Mouse (Mus musculus) forebrain, embryonic 11.5 days (tissue): ENCODE data around the gene Hesx1. TPM values are rescaled to one million over a fixed set of nuclear protein-coding genes. Genes with fewer than 3 reads are reported as not detected.

Experiments
- ATAC-seq: fragments of 200-750 bp; cut with Nextera tagmentation; replicated peaks from 2 replicates; pipeline ENCODE4 v1.8.0; 2017; ENCODE audit warnings: moderate TSS enrichment; ENCODE audit not compliant: low FRiP score
- DNase-seq: peaks from one replicate; pipeline ENCODE4 v3.0.0-alpha.2; 2017; ENCODE audit warnings: low spot score
- H3K27ac ChIP-seq: fragments of 300-500 bp; sonication (generic); 2 replicates; pipeline ENCODE4 v1.5.1; 2014; ENCODE audit warnings: low read depth, low read length
- H3K27me3 ChIP-seq: fragments of 300-500 bp; sonication (generic); 2 replicates; pipeline ENCODE4 v1.6.1; 2014; ENCODE audit warnings: mild to moderate bottlenecking, low read length, mixed read lengths; ENCODE audit not compliant: control insufficient read depth, insufficient read depth
- H3K36me3 ChIP-seq: fragments of 300-500 bp; sonication (generic); 2 replicates; pipeline ENCODE4 v1.6.1; 2014; ENCODE audit warnings: mild to moderate bottlenecking, low read length, moderate library complexity, mixed read lengths; ENCODE audit not compliant: control insufficient read depth, insufficient read depth
- H3K4me1 ChIP-seq: fragments of 300-500 bp; sonication (generic); replicated peaks from 2 replicates; pipeline ENCODE4 v1.6.1; 2014; ENCODE audit warnings: low read length, mixed read lengths; ENCODE audit not compliant: control insufficient read depth, insufficient read depth
- H3K4me2 ChIP-seq: fragments of 300-500 bp; sonication (generic); 2 replicates; pipeline ENCODE4 v1.6.1; 2014; ENCODE audit warnings: low read depth, mild to moderate bottlenecking, low read length, moderate library complexity, mixed read lengths; ENCODE audit not compliant: severe bottlenecking
- H3K4me3 ChIP-seq: fragments of 300-500 bp; sonication (generic); 2 replicates; pipeline ENCODE4 v1.5.1; 2014; ENCODE audit warnings: low read depth, low read length
- H3K9ac ChIP-seq: fragments of 300-500 bp; sonication (generic); 2 replicates; pipeline ENCODE4 v1.6.1; 2014; ENCODE audit warnings: low read length
- H3K9me3 ChIP-seq: fragments of 300-500 bp; sonication (generic); 2 replicates; pipeline ENCODE4 v1.6.1; 2016; ENCODE audit warnings: low read length, mixed read lengths; ENCODE audit not compliant: control insufficient read depth
- WGBS: fragments of 180-500 bp; shearing (Covaris S2); extraction: QIAGEN DNeasy Blood & Tissue Kit; methylation state at CpG from one replicate; pipeline ENCODE4 v1.1.7; 2014; 5-methylcytosine and 5-hydroxymethylcytosine counted together
- polyA plus RNA-seq: library from polyadenylated mRNA; unstranded; fragments of >200 nt; fragmentation: Nextera tagmentation; extraction: Ambion mirVana; gene quantifications from 2 replicates; pipeline ENCODE4 v1.2.1, GENCODE M21; 2014

Gene Hesx1
- polyA plus RNA-seq, 1 experiment from 2014 or later = 0.52 TPM

- ATAC-seq = no peak
- Histone ChIP-seq H3K27me3 (peaks cover 2% of the 10 kb centered on the region; the same call in 1 of the 2 replicates), H3K4me1 (0 out of 2 replicates have a peak, but pooled peaks cover 4% of the 10 kb centered on the region), H3K4me2 (no peak overlapping the region), H3K36me3 (no peaks in the 10 kb centered on the region), H3K9me3 (no peaks in the 10 kb centered on the region), H3K27ac (no peak overlapping the region), H3K9ac (no peak overlapping the region), H3K4me3 (no peak overlapping the region)
- WGBS = 85% methylated on average over 3 of the region's 3 CpGs
- no peak for DNase-seq
Observed at GRCm38 (mm10) chr14:26993427-26993826, 789 bp upstream of the Hesx1 start.

DNA sequence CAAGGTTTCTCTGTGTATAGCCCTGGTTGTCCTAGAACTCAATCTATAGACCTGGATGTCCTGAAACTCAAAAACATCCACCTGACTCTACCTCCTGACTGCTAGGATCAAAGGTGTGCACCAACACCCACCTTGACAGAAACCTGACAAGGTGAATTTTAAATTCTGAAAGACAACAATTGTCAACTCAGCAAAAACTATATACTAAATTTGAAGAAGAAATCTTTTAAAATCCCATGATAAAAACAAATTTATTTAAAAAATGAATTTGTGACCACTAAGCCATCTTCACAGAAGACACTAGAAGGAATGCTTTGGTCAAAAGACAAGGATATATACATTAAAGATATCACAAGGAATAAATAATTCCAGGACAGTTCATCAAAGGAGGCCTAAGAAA is 2.0 kb downstream of the Hesx1 start:
- H3K9ac ChIP-seq = no peak overlapping the region
- H3K4me2 ChIP-seq = no peak overlapping the region
- H3K27me3 ChIP-seq = peaks cover 12% of the 10 kb centered on the region; the same call in 1 of the 2 replicates
- no peak for ATAC-seq
- DNase-seq = no peak
- 0 out of 2 replicates have a peak, but pooled peaks cover 4% of the 10 kb centered on the region for H3K4me1 ChIP-seq
- H3K27ac ChIP-seq = no peak overlapping the region
- no peaks in the 10 kb centered on the region for H3K36me3 ChIP-seq
- no peak overlapping the region for H3K4me3 ChIP-seq
- H3K9me3 ChIP-seq = no peaks in the 10 kb centered on the region

DNA sequence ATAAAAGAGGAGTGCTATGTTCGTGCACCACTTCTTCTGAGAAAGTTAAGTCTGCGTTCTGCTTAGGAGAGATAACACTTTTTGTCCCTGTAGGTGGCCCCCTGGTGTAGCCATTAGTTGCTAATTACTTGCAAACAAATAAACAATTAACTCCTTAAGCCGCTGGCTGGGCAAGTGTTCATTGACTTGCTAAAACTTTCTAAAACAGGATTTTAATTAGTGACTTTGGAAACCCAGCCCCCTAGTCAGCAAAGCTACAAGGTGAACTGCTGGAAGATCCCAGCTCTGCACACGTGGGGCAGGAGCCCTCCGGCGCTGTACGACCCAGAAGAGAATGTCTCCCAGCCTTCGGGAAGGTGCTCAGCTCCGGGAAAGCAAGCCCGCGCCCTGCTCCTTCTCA is 6.2 kb downstream of the Hesx1 start:
- Histone ChIP-seq H3K36me3 (no peaks in the 10 kb centered on the region), H3K27ac (no peak overlapping the region), H3K9ac (no peak overlapping the region), H3K4me3 (no peak overlapping the region), H3K27me3 (peaks cover 21% of the 10 kb centered on the region), H3K4me2 (no peak overlapping the region), H3K4me1 (no peaks in the 10 kb centered on the region), H3K9me3 (no peaks in the 10 kb centered on the region)
- 3% methylated on average over 11 of the region's 11 CpGs for WGBS
- DNase-seq = no peak
- no peak for ATAC-seq

DNA sequence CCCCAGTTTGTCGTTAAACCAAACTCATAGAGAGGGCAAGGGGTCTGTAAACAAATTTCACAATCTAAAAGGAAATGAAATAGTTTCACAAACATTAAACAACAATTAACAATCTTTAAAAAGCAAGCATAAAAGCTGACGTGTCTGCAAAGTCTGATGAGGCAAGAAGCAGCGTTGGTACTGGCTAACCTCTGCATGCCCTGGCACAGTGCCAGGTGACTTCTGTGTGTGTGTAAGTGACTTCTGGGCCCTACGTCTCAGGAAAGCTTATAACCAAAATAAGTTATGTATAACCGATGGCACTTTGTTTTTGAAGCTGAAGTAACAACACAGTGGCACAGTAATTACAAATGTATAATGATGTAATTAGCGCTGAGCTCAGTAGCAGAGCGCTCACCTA is 10.7 kb downstream of the Hesx1 start:
- ATAC-seq (no peak), DNase-seq (no peak)
- 76% methylated on average over 7 of the region's 7 CpGs for WGBS
- no peak overlapping the region for H3K9ac ChIP-seq
- H3K27ac ChIP-seq = no peak overlapping the region
- H3K36me3 ChIP-seq = no peaks in the 10 kb centered on the region
- no peaks in the 10 kb centered on the region for H3K9me3 ChIP-seq
- no peak overlapping the region for H3K4me2 ChIP-seq
- peaks cover 16% of the 10 kb centered on the region for H3K27me3 ChIP-seq
- 0 out of 2 replicates have a peak, but pooled peaks cover 2% of the 10 kb centered on the region for H3K4me1 ChIP-seq
- H3K4me3 ChIP-seq = no peak overlapping the region

- Histone ChIP-seq H3K27ac (no peak overlapping the region), H3K4me2 (no peak overlapping the region), H3K9me3 (no peaks in the 10 kb centered on the region), H3K4me1 (0 out of 2 replicates have a peak, but pooled peaks cover 2% of the 10 kb centered on the region), H3K27me3 (peaks cover 12% of the 10 kb centered on the region), H3K9ac (no peak overlapping the region), H3K4me3 (no peak overlapping the region), H3K36me3 (no peaks in the 10 kb centered on the region)
- WGBS = 7% methylated on average over 6 of the region's 6 CpGs
- DNase-seq (no peak), ATAC-seq (no peak)
Observed at GRCm38 (mm10) chr14:27005937-27006336, 11.7 kb downstream of the Hesx1 start.

DNA sequence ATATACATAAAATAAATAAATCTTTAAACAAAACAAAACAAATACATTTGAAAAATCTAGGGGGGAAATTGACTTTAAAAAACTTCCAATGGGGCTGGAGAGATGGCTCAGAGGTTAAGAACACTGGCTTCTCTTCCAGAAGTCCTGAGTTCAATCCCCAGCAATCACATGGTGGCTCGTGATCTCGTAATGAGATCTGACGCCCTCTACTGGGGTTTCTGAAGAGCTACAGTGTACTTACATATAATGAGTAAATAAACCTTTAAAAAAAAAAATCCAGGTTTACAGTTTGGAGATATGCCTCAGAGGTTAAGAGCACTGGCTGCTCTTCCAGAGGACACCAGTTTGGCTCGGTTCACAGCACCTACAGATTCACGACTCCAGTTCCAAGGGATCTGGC is 17.3 kb downstream of the Hesx1 start:
- ATAC-seq (no peak), DNase-seq (no peak)

GRCm38 (mm10) chr14:27013658-27014057 is 19.4 kb downstream of the Hesx1 start:
- no peaks in the 10 kb centered on the region for H3K4me1 ChIP-seq
- no peak overlapping the region for H3K4me2 ChIP-seq
- 88% methylated on average over 4 of the region's 4 CpGs for WGBS
- H3K27me3 ChIP-seq = no peaks in the 10 kb centered on the region; the same call in 1 of the 2 replicates
- no peak overlapping the region for H3K27ac ChIP-seq
- H3K9ac ChIP-seq = no peak overlapping the region
- H3K9me3 ChIP-seq = no peaks in the 10 kb centered on the region
- DNase-seq (no peak), ATAC-seq (no peak)
- no peak overlapping the region for H3K4me3 ChIP-seq
- H3K36me3 ChIP-seq = no peaks in the 10 kb centered on the region

More for the DNA sequence above, 17.3 kb downstream of the Hesx1 start:
- Histone ChIP-seq H3K36me3 (no peaks in the 10 kb centered on the region), H3K4me2 (no peak overlapping the region), H3K4me1 (no peaks in the 10 kb centered on the region), H3K27ac (no peak overlapping the region), H3K9ac (no peak overlapping the region), H3K4me3 (no peak overlapping the region), H3K27me3 (peaks cover under 1% of the 10 kb centered on the region), H3K9me3 (no peaks in the 10 kb centered on the region)
- WGBS = 86% methylated on average over 5 of the region's 5 CpGs

- no peak overlapping the region for H3K4me3 ChIP-seq
- no peak overlapping the region for H3K9ac ChIP-seq
- DNase-seq (no peak), ATAC-seq (no peak)
- H3K9me3 ChIP-seq = no peaks in the 10 kb centered on the region
- no peaks in the 10 kb centered on the region for H3K36me3 ChIP-seq
- no peaks in the 10 kb centered on the region for H3K4me1 ChIP-seq
- WGBS = 96% methylated on average over 2 of the region's 2 CpGs
- H3K27me3 ChIP-seq = no peaks in the 10 kb centered on the region
- no peak overlapping the region for H3K27ac ChIP-seq
- H3K4me2 ChIP-seq = no peak overlapping the region
Observed at GRCm38 (mm10) chr14:27017936-27018335, 23.7 kb downstream of the Hesx1 start.

DNA sequence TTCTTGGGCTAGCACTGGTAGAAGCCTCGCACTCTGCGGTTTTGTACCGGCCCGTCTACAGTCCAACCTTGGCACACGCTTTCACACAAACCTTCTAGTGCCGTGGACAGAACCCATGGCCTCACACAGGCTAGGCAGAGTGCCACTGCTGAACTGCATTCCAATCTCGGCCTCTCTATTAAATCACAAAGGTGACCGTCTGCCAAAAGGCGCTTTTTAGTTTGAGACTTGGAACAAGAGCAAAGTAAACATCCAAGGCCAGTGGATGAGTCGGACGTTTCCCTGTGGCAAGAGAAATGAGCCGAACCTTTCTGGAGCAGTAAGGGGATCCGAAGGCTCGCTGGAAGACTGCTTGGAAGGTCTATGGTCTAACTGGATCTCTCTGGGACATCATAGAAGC is 25.6 kb downstream of the Hesx1 start:
- no peak for DNase-seq
- Histone ChIP-seq H3K27me3 (no peaks in the 10 kb centered on the region), H3K4me3 (no peak overlapping the region), H3K4me2 (no peak overlapping the region), H3K4me1 (no peaks in the 10 kb centered on the region), H3K36me3 (no peaks in the 10 kb centered on the region), H3K27ac (no peak overlapping the region), H3K9ac (no peak overlapping the region), H3K9me3 (no peaks in the 10 kb centered on the region)
- no peak for ATAC-seq
- 93% methylated on average over 14 of the region's 14 CpGs for WGBS
